Mouse (Mus musculus): ENCODE measurements around the gene Gm45062. TPM values are rescaled to one million over a fixed set of nuclear protein-coding genes. Genes with fewer than 3 reads are reported as not detected.
A peak's percentile ranks its signal among the peaks of the same experiment; 100 is the strongest.

Gene Gm45062
- polyA plus RNA-seq, 1 experiment = 0.58 TPM

GRCm38 (mm10) chr6:8509551-8509950 lies 250.3 kb downstream of the Gm45062 start, which contains the start of gene Glcci1:
Gene Glcci1, plus strand, starts transcription at chr6:8509600.
- DNase-seq = peak; percentile 79
- H3K27ac ChIP-seq (ENCODE audit: control insufficient read depth, insufficient read depth, low read length) = peak within 1 kb of the TSS; percentile 97
- peaks cover 16% of the 10 kb centered on the region for H3K36me3 ChIP-seq (ENCODE audit: control insufficient read depth, insufficient read depth, low read length)
- no peaks in the 10 kb centered on the region for H3K27me3 ChIP-seq (ENCODE audit: control insufficient read depth, insufficient read depth, low read length)
- 1% methylated on average over 47 of the region's 69 CpGs for WGBS
- H3K4me1 ChIP-seq (replicated peaks; ENCODE audit: control insufficient read depth, insufficient read depth, low read length) = peaks cover 7% of the 10 kb centered on the region
- TF ChIP-seq CTCF (IDR thresholded peaks at IDR 0.05; ENCODE audit: borderline replicate concordance, control insufficient read depth, extremely low read depth, insufficient read depth, low read length, poor library complexity) (no peak), POLR2A (IDR thresholded peaks at IDR 0.05; ENCODE audit: control insufficient read depth, extremely low read depth, insufficient read depth, low read length, poor library complexity) (no peak; the same call in 1 of the 2 replicates)
- peak within 1 kb of the TSS; percentile 97 for H3K4me3 ChIP-seq (ENCODE audit: control insufficient read depth, insufficient read depth, low read length)

- peaks cover 16% of the 10 kb centered on the region for H3K36me3 ChIP-seq (ENCODE audit: control insufficient read depth, insufficient read depth, low read length)
- no peaks in the 10 kb centered on the region for H3K27me3 ChIP-seq (ENCODE audit: control insufficient read depth, insufficient read depth, low read length)
- peaks cover 2% of the 10 kb centered on the region for H3K4me1 ChIP-seq (replicated peaks; ENCODE audit: control insufficient read depth, insufficient read depth, low read length)
- peak overlapping the region; percentile 97 for H3K27ac ChIP-seq (ENCODE audit: control insufficient read depth, insufficient read depth, low read length)
- TF ChIP-seq CTCF (IDR thresholded peaks at IDR 0.05; ENCODE audit: borderline replicate concordance, control insufficient read depth, extremely low read depth, insufficient read depth, low read length, poor library complexity) (no peak), POLR2A (IDR thresholded peaks at IDR 0.05; ENCODE audit: control insufficient read depth, extremely low read depth, insufficient read depth, low read length, poor library complexity) (0 out of 2 replicates have a peak, but pooled peaks have one; percentile 15)
- peak overlapping the region; percentile 97 for H3K4me3 ChIP-seq (ENCODE audit: control insufficient read depth, insufficient read depth, low read length)
- peak; percentile 55 for DNase-seq
- WGBS = under 1% methylated on average over 64 of the region's 73 CpGs
These were observed 251.0 kb downstream of the Gm45062 start for GRCm38 (mm10) chr6:8509961-8510863.

GRCm38 (mm10) chr6:8510864-8511428 lies 251.7 kb downstream of the Gm45062 start:
- 39% methylated on average over 7 of the region's 7 CpGs for WGBS
- Histone ChIP-seq H3K27me3 (ENCODE audit: control insufficient read depth, insufficient read depth, low read length) (no peaks in the 10 kb centered on the region), H3K4me3 (ENCODE audit: control insufficient read depth, insufficient read depth, low read length) (no peak overlapping the region), H3K4me1 (replicated peaks; ENCODE audit: control insufficient read depth, insufficient read depth, low read length) (no peaks in the 10 kb centered on the region; the same call in 1 of the 2 replicates), H3K36me3 (ENCODE audit: control insufficient read depth, insufficient read depth, low read length) (peaks cover 20% of the 10 kb centered on the region), H3K27ac (ENCODE audit: control insufficient read depth, insufficient read depth, low read length) (peak overlapping the region; percentile 97; the same call in 1 of the 2 replicates)
- DNase-seq = no peak
- no peak for TF ChIP-seq POLR2A (IDR thresholded peaks at IDR 0.05; ENCODE audit: control insufficient read depth, extremely low read depth, insufficient read depth, low read length, poor library complexity)
- TF ChIP-seq CTCF (IDR thresholded peaks at IDR 0.05; ENCODE audit: borderline replicate concordance, control insufficient read depth, extremely low read depth, insufficient read depth, low read length, poor library complexity) = no peak

- H3K4me1 ChIP-seq (replicated peaks; ENCODE audit: control insufficient read depth, insufficient read depth, low read length) = no peaks in the 10 kb centered on the region; the same call in 1 of the 2 replicates
- H3K36me3 ChIP-seq (ENCODE audit: control insufficient read depth, insufficient read depth, low read length) = peaks cover 23% of the 10 kb centered on the region
- H3K27me3 ChIP-seq (ENCODE audit: control insufficient read depth, insufficient read depth, low read length) = no peaks in the 10 kb centered on the region
- WGBS = 76% methylated on average over 3 of the region's 3 CpGs
- TF ChIP-seq CTCF (IDR thresholded peaks at IDR 0.05; ENCODE audit: borderline replicate concordance, control insufficient read depth, extremely low read depth, insufficient read depth, low read length, poor library complexity) (no peak), POLR2A (IDR thresholded peaks at IDR 0.05; ENCODE audit: control insufficient read depth, extremely low read depth, insufficient read depth, low read length, poor library complexity) (no peak)
- DNase-seq = no peak
- H3K27ac ChIP-seq (ENCODE audit: control insufficient read depth, insufficient read depth, low read length) = peak overlapping the region; percentile 97
- peak overlapping the region; percentile 68 for H3K4me3 ChIP-seq (ENCODE audit: control insufficient read depth, insufficient read depth, low read length)
These were observed 252.2 kb downstream of the Gm45062 start for GRCm38 (mm10) chr6:8511447-8511846.

GRCm38 (mm10) chr6:8512416-8512815 lies 253.2 kb downstream of the Gm45062 start:
- DNase-seq = peak; percentile 48
- no peaks in the 10 kb centered on the region; the same call in 1 of the 2 replicates for H3K4me1 ChIP-seq (replicated peaks; ENCODE audit: control insufficient read depth, insufficient read depth, low read length)
- peak overlapping the region; percentile 38 for H3K4me3 ChIP-seq (ENCODE audit: control insufficient read depth, insufficient read depth, low read length)
- WGBS = 47% methylated on average over 8 of the region's 8 CpGs
- no peaks in the 10 kb centered on the region for H3K27me3 ChIP-seq (ENCODE audit: control insufficient read depth, insufficient read depth, low read length)
- H3K36me3 ChIP-seq (ENCODE audit: control insufficient read depth, insufficient read depth, low read length) = peaks cover 23% of the 10 kb centered on the region
- TF ChIP-seq POLR2A (IDR thresholded peaks at IDR 0.05; ENCODE audit: control insufficient read depth, extremely low read depth, insufficient read depth, low read length, poor library complexity) (no peak), CTCF (IDR thresholded peaks at IDR 0.05; ENCODE audit: borderline replicate concordance, control insufficient read depth, extremely low read depth, insufficient read depth, low read length, poor library complexity) (no peak)
- peak overlapping the region; percentile 27 for H3K27ac ChIP-seq (ENCODE audit: control insufficient read depth, insufficient read depth, low read length)

GRCm38 (mm10) chr6:8519687-8520086 lies 260.4 kb downstream of the Gm45062 start:
- Histone ChIP-seq H3K4me3 (ENCODE audit: control insufficient read depth, insufficient read depth, low read length) (no peak overlapping the region), H3K4me1 (replicated peaks; ENCODE audit: control insufficient read depth, insufficient read depth, low read length) (peaks cover 10% of the 10 kb centered on the region), H3K27me3 (ENCODE audit: control insufficient read depth, insufficient read depth, low read length) (no peaks in the 10 kb centered on the region), H3K27ac (ENCODE audit: control insufficient read depth, insufficient read depth, low read length) (no peak overlapping the region), H3K36me3 (ENCODE audit: control insufficient read depth, insufficient read depth, low read length) (peaks cover 7% of the 10 kb centered on the region)
- no peak for TF ChIP-seq POLR2A (IDR thresholded peaks at IDR 0.05; ENCODE audit: control insufficient read depth, extremely low read depth, insufficient read depth, low read length, poor library complexity)
- TF ChIP-seq CTCF (IDR thresholded peaks at IDR 0.05; ENCODE audit: borderline replicate concordance, control insufficient read depth, extremely low read depth, insufficient read depth, low read length, poor library complexity) = no peak
- DNase-seq = no peak
- 98% methylated on average over 3 of the region's 3 CpGs for WGBS

All from thymus, adult 2 months (tissue).